Mouse (Mus musculus) neural tube, embryonic 13.5 days (tissue): ENCODE results near the gene Mst1. TPM values are rescaled to one million over a fixed set of nuclear protein-coding genes. Genes with fewer than 3 reads are reported as not detected.
A peak's percentile ranks its signal among the peaks of the same experiment; 100 is the strongest.

Experiments
- ATAC-seq: fragments of 200-750 bp; cut with Nextera tagmentation; 2 replicates; pipeline ENCODE4 v1.8.0; 2017; ENCODE audit warnings: low read depth, mild to moderate bottlenecking, moderate TSS enrichment, moderate library complexity
- H3K27ac ChIP-seq: fragments of 300-500 bp; sonication (generic); replicated peaks from 2 replicates; pipeline ENCODE4 v1.5.1; 2015; ENCODE audit warnings: moderate library complexity, mild to moderate bottlenecking, inconsistent platforms
- H3K27me3 ChIP-seq: fragments of 300-500 bp; sonication (generic); 2 replicates; pipeline ENCODE4 v1.6.1; 2015; ENCODE audit warnings: mild to moderate bottlenecking, inconsistent platforms
- H3K36me3 ChIP-seq: fragments of 300-500 bp; sonication (generic); 2 replicates; pipeline ENCODE4 v1.6.1; 2015; ENCODE audit warnings: mild to moderate bottlenecking, inconsistent platforms
- H3K4me1 ChIP-seq: fragments of 300-500 bp; sonication (generic); replicated peaks from 2 replicates; pipeline ENCODE4 v1.6.1; 2015; ENCODE audit warnings: inconsistent platforms
- H3K4me2 ChIP-seq: fragments of 300-500 bp; sonication (generic); 2 replicates; pipeline ENCODE4 v1.6.1; 2015; ENCODE audit warnings: inconsistent platforms, mild to moderate bottlenecking, moderate library complexity
- H3K4me3 ChIP-seq: fragments of 300-500 bp; sonication (generic); 2 replicates; pipeline ENCODE4 v1.5.1; 2015; ENCODE audit warnings: mild to moderate bottlenecking, inconsistent platforms
- H3K9ac ChIP-seq: fragments of 300-500 bp; sonication (generic); 2 replicates; pipeline ENCODE4 v1.6.1; 2015; ENCODE audit warnings: moderate library complexity, mild to moderate bottlenecking, inconsistent platforms
- H3K9me3 ChIP-seq: fragments of 300-500 bp; sonication (generic); 2 replicates; pipeline ENCODE4 v1.6.1; 2016; ENCODE audit warnings: inconsistent platforms
- WGBS: fragments of 180-500 bp; shearing (Covaris S2); methylation state at CpG from one replicate; pipeline ENCODE4 v1.1.7; 2015; 5-methylcytosine and 5-hydroxymethylcytosine counted together
- polyA plus RNA-seq: library from polyadenylated mRNA; unstranded; fragments of >200 nt; fragmentation: Nextera tagmentation; extraction: Ambion mirVana; gene quantifications from 2 replicates; pipeline ENCODE4 v1.2.1, GENCODE M21; 2015

The Mst1 gene
- polyA plus RNA-seq, result 0.18 TPM in 1 of 2 replicates, not detected in the other

DNA sequence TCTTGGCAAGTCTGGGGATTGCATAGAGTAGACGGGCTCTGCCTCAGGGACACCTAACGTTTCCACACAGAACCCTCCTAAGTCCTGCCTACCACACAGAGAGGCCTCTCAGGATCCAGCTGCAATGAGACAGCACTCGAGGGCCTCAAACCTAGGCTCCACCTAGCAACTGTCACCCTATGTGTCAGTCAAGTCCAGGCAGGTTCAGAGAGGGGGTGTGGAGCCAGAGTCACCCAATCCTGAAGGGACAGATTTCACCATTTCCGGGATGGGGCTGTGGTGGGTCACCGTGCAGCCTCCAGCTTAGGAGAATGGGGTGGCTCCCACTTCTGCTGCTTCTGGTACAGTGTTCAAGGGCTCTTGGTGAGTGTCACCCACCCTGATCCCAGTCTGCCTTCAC is at the start of gene Mst1:
Gene Mst1 (plus strand): TSS at position 269 of the 400 bp plus-strand sequence.
- peaks cover 25% of the 10 kb centered on the region for H3K36me3 ChIP-seq
- peaks cover 26% of the 10 kb centered on the region for H3K4me1 ChIP-seq

DNA sequence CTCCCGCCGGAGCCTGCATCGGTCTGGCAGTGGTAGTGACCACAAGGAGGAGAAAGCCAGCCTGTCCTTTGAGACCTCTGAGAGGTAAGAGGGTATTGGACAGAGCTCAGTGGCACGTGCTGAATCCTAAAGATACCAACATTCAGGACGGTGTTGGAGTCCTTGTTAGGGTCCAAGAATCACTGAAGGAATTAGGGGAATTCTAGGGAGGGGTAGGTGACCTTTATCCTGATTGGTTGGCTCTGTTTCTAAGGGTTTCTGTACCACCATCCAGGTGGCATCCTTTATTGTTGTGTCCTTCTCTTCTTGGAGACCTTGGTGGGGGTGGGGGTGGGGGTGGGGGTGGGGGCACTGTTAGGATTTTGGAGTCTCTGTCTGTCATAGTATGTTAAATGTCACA is 48.1 kb upstream of the Mst1 start:
- Histone ChIP-seq H3K9ac (no peak overlapping the region), H3K36me3 (peaks cover 63% of the 10 kb centered on the region), H3K27me3 (no peaks in the 10 kb centered on the region), H3K4me3 (no peak overlapping the region), H3K9me3 (no peaks in the 10 kb centered on the region), H3K4me2 (no peak overlapping the region), H3K4me1 (no peaks in the 10 kb centered on the region), H3K27ac (no peak overlapping the region)
- ATAC-seq, result no peak
- 90% methylated on average over 5 of the region's 5 CpGs for WGBS

More for the DNA sequence above, at the start of gene Mst1:
- Histone ChIP-seq H3K27ac (no peak within 1 kb of the TSS), H3K9ac (peak within 1 kb of the TSS; percentile 97), H3K9me3 (no peaks in the 10 kb centered on the region), H3K4me3 (peak within 1 kb of the TSS; percentile 86), H3K27me3 (peaks cover 46% of the 10 kb centered on the region), H3K4me2 (peak within 1 kb of the TSS; percentile 83)
- ATAC-seq, result no peak
- 80% methylated on average over 5 of the region's 5 CpGs for WGBS

- no peak overlapping the region for H3K4me3 ChIP-seq
- H3K9ac ChIP-seq, result no peak overlapping the region
- no peak overlapping the region for H3K4me2 ChIP-seq
- no peak for ATAC-seq
- no peaks in the 10 kb centered on the region for H3K4me1 ChIP-seq
- no peaks in the 10 kb centered on the region for H3K9me3 ChIP-seq
- peaks cover 62% of the 10 kb centered on the region for H3K36me3 ChIP-seq
- H3K27ac ChIP-seq, result no peak overlapping the region
- 92% methylated on average over 2 of the region's 2 CpGs for WGBS
- no peaks in the 10 kb centered on the region for H3K27me3 ChIP-seq
Observed at GRCm38 (mm10) chr9:108035331-108036156, 44.7 kb upstream of the Mst1 start.

- Histone ChIP-seq H3K4me3 (no peak overlapping the region), H3K4me2 (no peak overlapping the region), H3K36me3 (peaks cover 71% of the 10 kb centered on the region), H3K9me3 (no peaks in the 10 kb centered on the region), H3K27ac (no peak overlapping the region), H3K4me1 (peaks cover 20% of the 10 kb centered on the region), H3K9ac (no peak overlapping the region), H3K27me3 (no peaks in the 10 kb centered on the region)
- WGBS, result 97% methylated on average over 8 of the region's 8 CpGs
- no peak for ATAC-seq
Observed at GRCm38 (mm10) chr9:108044751-108045492, 35.3 kb upstream of the Mst1 start.

- 88% methylated on average over 4 of the region's 4 CpGs for WGBS
- Histone ChIP-seq H3K4me3 (no peak overlapping the region), H3K4me1 (peaks cover 27% of the 10 kb centered on the region), H3K36me3 (peaks cover 69% of the 10 kb centered on the region), H3K27ac (no peak overlapping the region), H3K9me3 (no peaks in the 10 kb centered on the region), H3K9ac (no peak overlapping the region), H3K27me3 (no peaks in the 10 kb centered on the region), H3K4me2 (no peak overlapping the region)
- ATAC-seq, result no peak
Observed at GRCm38 (mm10) chr9:108046582-108046981, 33.7 kb upstream of the Mst1 start.

DNA sequence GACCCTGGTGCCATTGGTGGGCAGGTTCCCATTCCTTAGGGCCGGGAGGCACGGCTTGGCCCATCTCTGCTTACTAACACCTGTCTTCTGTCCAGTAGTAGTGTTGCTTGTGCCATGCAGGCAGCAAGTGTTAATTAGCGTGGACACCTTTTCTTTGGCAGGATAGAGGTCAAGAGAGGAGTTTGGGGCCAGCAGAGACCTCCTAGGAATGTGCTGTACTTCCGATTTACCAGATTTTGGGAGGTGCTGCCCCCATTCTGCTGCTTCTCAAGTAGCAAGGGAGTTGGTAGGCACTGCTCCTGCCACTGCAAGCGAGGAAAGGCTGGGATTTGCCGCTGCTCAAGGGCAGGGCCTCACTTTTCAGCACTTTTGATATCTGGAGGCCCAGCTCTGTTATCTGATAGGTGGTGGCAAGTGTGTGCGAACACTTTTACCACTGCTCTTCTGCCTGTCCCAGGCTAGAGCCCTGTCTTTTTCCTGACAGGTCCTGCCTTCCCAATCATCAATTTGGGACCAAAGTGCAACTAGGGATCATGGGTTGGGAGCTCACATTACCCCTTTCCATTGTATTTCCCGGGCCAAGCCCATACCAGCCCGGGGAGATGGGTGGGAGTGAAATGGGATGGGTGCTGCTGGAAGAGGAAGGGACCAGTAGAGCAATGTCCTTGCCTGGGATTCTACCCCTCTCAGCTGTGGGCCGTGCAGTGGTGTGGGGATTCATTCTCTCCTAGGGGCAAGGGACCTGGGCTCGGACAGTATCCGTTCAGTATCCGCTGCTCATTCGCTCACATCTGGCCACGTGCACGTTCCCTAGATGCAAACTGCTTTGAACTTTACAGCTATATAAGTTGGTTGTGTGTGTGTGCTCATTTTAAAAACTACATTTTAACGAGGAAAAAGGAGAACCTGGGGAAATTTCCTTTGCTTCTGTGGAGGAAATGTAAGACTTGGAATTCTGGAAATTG is 32.4 kb upstream of the Mst1 start:
- H3K9ac ChIP-seq, result peak overlapping the region; percentile 66
- H3K9me3 ChIP-seq, result no peaks in the 10 kb centered on the region
- peak overlapping the region; percentile 80 for H3K27ac ChIP-seq
- H3K4me1 ChIP-seq, result peaks cover 34% of the 10 kb centered on the region
- no peak for ATAC-seq
- peaks cover 65% of the 10 kb centered on the region for H3K36me3 ChIP-seq
- peak overlapping the region; percentile 79 for H3K4me3 ChIP-seq
- peak overlapping the region; percentile 96 for H3K4me2 ChIP-seq
- H3K27me3 ChIP-seq, result no peaks in the 10 kb centered on the region
- WGBS, result 49% methylated on average over 17 of the region's 17 CpGs

DNA sequence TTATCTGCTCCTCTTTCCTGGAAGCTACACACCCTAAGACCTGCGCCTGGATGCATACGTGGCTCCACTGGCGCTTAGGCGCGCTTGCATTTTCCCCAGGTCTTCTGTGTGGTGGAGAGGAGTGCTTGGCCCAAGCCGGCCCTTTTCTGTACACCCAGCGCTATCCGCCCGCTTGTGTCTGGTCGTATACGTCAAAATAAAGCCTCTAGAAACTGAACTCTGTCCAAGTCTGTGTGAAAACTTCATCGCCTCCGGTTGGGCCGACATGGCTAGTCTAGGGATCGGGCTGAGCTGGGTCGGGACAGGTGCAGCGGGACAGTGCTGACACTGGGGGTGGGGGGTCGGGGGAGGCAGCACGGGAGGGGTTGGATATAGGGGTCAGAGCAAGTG is 31.7 kb upstream of the Mst1 start:
- peaks cover 58% of the 10 kb centered on the region for H3K36me3 ChIP-seq
- H3K27me3 ChIP-seq, result no peaks in the 10 kb centered on the region
- 2% methylated on average over 19 of the region's 19 CpGs for WGBS
- H3K9ac ChIP-seq, result peak overlapping the region; percentile 66
- peak overlapping the region; percentile 79 for H3K4me3 ChIP-seq
- peak overlapping the region; percentile 80 for H3K27ac ChIP-seq
- ATAC-seq, result peak; percentile 54
- H3K4me2 ChIP-seq, result peak overlapping the region; percentile 96
- no peaks in the 10 kb centered on the region for H3K9me3 ChIP-seq
- peaks cover 39% of the 10 kb centered on the region for H3K4me1 ChIP-seq

DNA sequence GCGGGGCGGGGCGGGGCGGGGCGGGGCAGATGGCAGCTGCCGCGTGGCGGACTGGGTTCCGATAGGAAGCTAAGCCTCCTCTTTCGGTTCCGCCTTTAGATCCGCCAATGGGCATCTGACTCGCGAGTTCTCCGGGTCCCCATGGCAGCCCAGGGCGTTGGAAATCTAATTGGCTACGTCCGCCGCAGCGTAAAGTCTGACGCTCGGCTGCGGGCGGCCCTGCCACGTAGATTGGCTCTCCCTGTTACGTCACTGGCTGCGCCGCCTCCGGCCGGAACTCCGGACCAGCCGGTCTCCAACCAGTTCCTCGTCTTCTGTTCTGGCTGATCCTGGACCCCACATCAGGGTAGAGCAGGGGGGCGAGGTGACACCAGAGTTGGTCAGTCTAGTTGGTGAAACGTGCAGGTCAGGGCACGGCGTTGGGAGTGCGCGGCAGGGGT is 31.2 kb upstream of the Mst1 start, which contains the start of gene Gmppb:
Gene Gmppb (plus strand): TSS at position 227 of the 440 bp plus-strand sequence.
- Histone ChIP-seq H3K9me3 (no peaks in the 10 kb centered on the region), H3K27me3 (no peaks in the 10 kb centered on the region), H3K9ac (peak within 1 kb of the TSS; percentile 82), H3K36me3 (peaks cover 61% of the 10 kb centered on the region), H3K4me1 (peaks cover 39% of the 10 kb centered on the region), H3K27ac (peak within 1 kb of the TSS; percentile 84), H3K4me2 (peak within 1 kb of the TSS; percentile 96), H3K4me3 (peak within 1 kb of the TSS; percentile 79)
- peak; percentile 94 for ATAC-seq
- 0% methylated on average over 34 of the region's 39 CpGs for WGBS

GRCm38 (mm10) chr9:108049561-108050251 is 30.5 kb upstream of the Mst1 start:
- 42% methylated on average over 15 of the region's 15 CpGs for WGBS
- Histone ChIP-seq H3K4me3 (peak overlapping the region; percentile 79), H3K27ac (peak overlapping the region; percentile 84), H3K9me3 (no peaks in the 10 kb centered on the region), H3K36me3 (peaks cover 65% of the 10 kb centered on the region), H3K9ac (peak overlapping the region; percentile 82), H3K4me2 (peak overlapping the region; percentile 96), H3K4me1 (peaks cover 39% of the 10 kb centered on the region), H3K27me3 (no peaks in the 10 kb centered on the region)
- peak; percentile 22; the same call in 1 of the 2 replicates for ATAC-seq

DNA sequence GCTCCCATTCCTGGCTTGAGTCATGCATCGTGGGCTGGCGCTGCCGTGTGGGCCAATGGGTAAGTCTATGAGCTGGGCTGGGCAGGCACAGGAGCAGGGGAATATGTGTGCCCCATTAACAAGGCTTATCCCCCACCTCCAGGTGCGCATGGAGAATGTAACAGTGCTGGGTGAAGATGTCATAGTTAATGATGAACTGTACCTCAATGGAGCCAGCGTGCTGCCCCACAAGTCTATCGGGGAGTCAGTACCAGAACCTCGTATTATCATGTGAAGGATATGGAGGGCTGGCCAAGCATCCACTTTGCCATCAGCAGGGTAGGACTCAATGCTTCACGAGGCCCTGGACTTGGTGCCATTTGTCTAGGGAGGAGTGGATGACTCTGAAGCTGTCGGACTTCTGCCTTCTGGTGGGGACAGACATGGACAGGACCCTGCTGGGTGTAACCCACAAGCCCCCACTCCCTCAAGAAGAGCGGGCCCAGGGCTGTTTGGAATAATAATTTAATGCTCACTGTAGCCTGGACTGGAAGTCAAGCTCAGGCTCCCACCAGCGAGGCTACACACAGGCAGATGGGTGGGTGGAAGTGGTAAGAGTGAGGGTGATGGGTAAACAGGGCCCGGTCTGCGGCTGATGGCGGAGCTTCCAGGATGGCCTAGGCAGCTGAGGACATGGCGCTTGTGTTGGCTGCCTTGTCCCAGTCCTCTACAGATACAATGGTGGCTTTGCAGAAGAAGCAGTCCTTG is 28.9 kb upstream of the Mst1 start:
- Histone ChIP-seq H3K9ac (peak overlapping the region; percentile 17; the same call in 1 of the 2 replicates), H3K4me2 (no peak overlapping the region), H3K36me3 (peaks cover 65% of the 10 kb centered on the region), H3K4me1 (peaks cover 39% of the 10 kb centered on the region), H3K27ac (no peak overlapping the region), H3K27me3 (no peaks in the 10 kb centered on the region), H3K4me3 (no peak overlapping the region), H3K9me3 (no peaks in the 10 kb centered on the region)
- no peak for ATAC-seq
- WGBS, result 94% methylated on average over 15 of the region's 15 CpGs
